Mouse (Mus musculus): ENCODE results near the gene Cryba4. TPM values are rescaled to one million over a fixed set of nuclear protein-coding genes. Genes with fewer than 3 reads are reported as not detected.

The Cryba4 gene
- total and polyA plus RNA-seq, 3 experiments: not detected

- H3K4me3 ChIP-seq (replicated peaks in 1 of 3; ENCODE audit: low read depth in 2 of 3, low read length in 2 of 3, poor library complexity in 1 of 3): peak within 1 kb of the TSS; percentile 61 to 94 (median 89)
- H3K9me3 ChIP-seq (replicated peaks; ENCODE audit: low read length): no peaks in the 10 kb centered on the region
- peak within 1 kb of the TSS; percentile 64 for H3K9ac ChIP-seq (ENCODE audit: insufficient read depth, low read depth)
- in situ Hi-C loops (cut with MboI; ENCODE audit: low pct_ligation_motif_present, low pct_unique_long_range_greater_than_20kb, low sequenced_read_pairs): loop anchor here (10.0 kb wide), 1 partner anchor 48 kb away; the partner anchor contains the start of gene Tfip11
- TF ChIP-seq ZMIZ1 (IDR thresholded peaks at IDR 0.05; ENCODE audit: low read depth, low read length) (peak; percentile 52; the same call in 1 of the 2 replicates), POLR2AphosphoS2 (IDR thresholded peaks at IDR 0.05; ENCODE audit: low read depth, low read length) (no peak), TCF12 (IDR thresholded peaks at IDR 0.05; ENCODE audit: low read depth, low read length) (peak; percentile 21), MXI1 (IDR thresholded peaks at IDR 0.05; ENCODE audit: low read depth, low read length) (peak; percentile 57), NRF1 (IDR thresholded peaks at IDR 0.05; ENCODE audit: low read depth, low read length) (peak; percentile 85), KAT2A (IDR thresholded peaks at IDR 0.05; ENCODE audit: insufficient replicate concordance, low read length) (no peak), RAD21 (IDR thresholded peaks at IDR 0.05; ENCODE audit: low read depth, low read length) (no peak), ZC3H11A (IDR thresholded peaks at IDR 0.05; ENCODE audit: low read depth, low read length) (no peak), E2F4 (IDR thresholded peaks at IDR 0.05; ENCODE audit: insufficient replicate concordance, low read depth, low read length) (no peak), NELFE (IDR thresholded peaks at IDR 0.05; ENCODE audit: low read depth, low read length) (peak; percentile 64), RCOR1 (conservative IDR thresholded peaks at IDR 0.05; ENCODE audit: low read depth, low read length) (no peak), MAZ (IDR thresholded peaks at IDR 0.05; ENCODE audit: low read depth, low read length) (peak; percentile 79; the same call in 1 of the 2 replicates), MAX (IDR thresholded peaks at IDR 0.05; ENCODE audit: low read length) (no peak), TBP (conservative IDR thresholded peaks at IDR 0.05; ENCODE audit: low read depth, low read length) (0 out of 2 replicates have a peak, but pooled peaks have one; percentile 63), ZNF384 (IDR thresholded peaks at IDR 0.05; ENCODE audit: low read depth, low read length) (no peak), CHD1 (IDR thresholded peaks at IDR 0.05; ENCODE audit: low read depth, low read length) (no peak), JUN (IDR thresholded peaks at IDR 0.05; ENCODE audit: insufficient read depth, low read depth, low read length) (no peak), ZKSCAN1 (IDR thresholded peaks at IDR 0.05; ENCODE audit: borderline replicate concordance, low read depth, low read length) (no peak), UBTF (IDR thresholded peaks at IDR 0.05; ENCODE audit: low read depth, low read length) (no peak), POLR2A (IDR thresholded peaks at IDR 0.05; ENCODE audit: low read depth, low read length) (peak; percentile 76), MAFK (IDR thresholded peaks at IDR 0.05; ENCODE audit: insufficient replicate concordance, low read length) (no peak), ELF1 (IDR thresholded peaks at IDR 0.05; ENCODE audit: low read depth, low read length) (peak; percentile 45; the same call in 1 of the 2 replicates), MEF2A (IDR thresholded peaks at IDR 0.05; ENCODE audit: borderline replicate concordance, low read depth, low read length) (no peak), ETS1 (conservative IDR thresholded peaks at IDR 0.05; ENCODE audit: low read depth, low read length) (no peak), USF2 (conservative IDR thresholded peaks at IDR 0.05; ENCODE audit: low read depth, low read length) (no peak), USF1 (IDR thresholded peaks at IDR 0.05; ENCODE audit: low read depth, low read length) (peak; percentile 18), SIN3A (IDR thresholded peaks at IDR 0.05; ENCODE audit: low read length) (no peak), IRF4 (IDR thresholded peaks at IDR 0.05; ENCODE audit: low read depth, low read length) (peak; percentile 7; the same call in 1 of the 2 replicates), CTCF (conservative IDR thresholded peaks at IDR 0.05 in 1 of 2, IDR thresholded peaks at IDR 0.05 in 1 of 2; ENCODE audit: low read depth in 2 of 2, low read length in 2 of 2) (no peak), GABPA (IDR thresholded peaks at IDR 0.05; ENCODE audit: insufficient replicate concordance, low read depth, low read length) (no peak), BHLHE40 (IDR thresholded peaks at IDR 0.05; ENCODE audit: low read depth, low read length) (no peak), HCFC1 (IDR thresholded peaks at IDR 0.05; ENCODE audit: low read depth, low read length) (no peak; the same call in 1 of the 2 replicates)
- peak within 1 kb of the TSS; percentile 94 for H3K4me2 ChIP-seq (ENCODE audit: insufficient read depth, low read depth, poor library complexity, severe bottlenecking)
- H3K27me3 ChIP-seq (replicated peaks): peaks cover 11% of the 10 kb centered on the region
- H3K4me1 ChIP-seq (ENCODE audit: control insufficient read depth in 1 of 2, insufficient read depth in 2 of 2): peaks cover 38 to 80% of the 10 kb centered on the region in 2 experiments
- H3K36me3 ChIP-seq (replicated peaks in 1 of 2; ENCODE audit: control insufficient read depth in 1 of 2, insufficient read depth in 1 of 2, low read length in 1 of 2): peaks cover 0 to 2% of the 10 kb centered on the region in 2 experiments
- 0 out of 2 replicates have a peak, but pooled peaks cover 6% of the 10 kb centered on the region for H3K79me2 ChIP-seq (replicated peaks; ENCODE audit: control insufficient read depth, extremely low read depth, insufficient read depth, poor library complexity, severe bottlenecking)
- dilution Hi-C loops (cut with MboI; ENCODE audit: extremely low pct_ligation_motif_present, extremely low pct_unique_long_range_greater_than_20kb, low sequenced_read_pairs): no loop called here
- peak; percentile 97 for DNase-seq (ENCODE audit: extremely low read depth)
- no peak within 1 kb of the TSS for H3K27ac ChIP-seq (ENCODE audit: insufficient read depth, low read depth)
Measured at GRCm38 (mm10) chr5:112276267-112276873, 24.1 kb upstream of the Cryba4 start, which contains the start of gene Tpst2. Gene Tpst2, plus strand, starts transcription at chr5:112276691.
